Mouse (Mus musculus) gonadal fat pad, adult 2 months (tissue): ENCODE data around the gene Chil5. TPM values are rescaled to one million over a fixed set of nuclear protein-coding genes. Genes with fewer than 3 reads are reported as not detected.
"Not testable (repeated sequence)": the region's sequence is repeated elsewhere in the genome, so short reads cannot be mapped to it uniquely, and the experiment has no call there.

Experiments used
- DNase-seq: peaks from one replicate; pipeline ENCODE4 v3.0.0-alpha.2; 2012; ENCODE audit warnings: low read depth
- polyA plus RNA-seq: library from polyadenylated mRNA; depleted of rRNA; stranded (reverse); fragments of >200 nt; gene quantifications from 2 replicates; pipeline ENCODE4 v1.2.3, GENCODE M21; 2012; rRNA removed

Chil5 gene
- 0.27 TPM in 1 of 2 replicates, not detected in the other for polyA plus RNA-seq

DNA sequence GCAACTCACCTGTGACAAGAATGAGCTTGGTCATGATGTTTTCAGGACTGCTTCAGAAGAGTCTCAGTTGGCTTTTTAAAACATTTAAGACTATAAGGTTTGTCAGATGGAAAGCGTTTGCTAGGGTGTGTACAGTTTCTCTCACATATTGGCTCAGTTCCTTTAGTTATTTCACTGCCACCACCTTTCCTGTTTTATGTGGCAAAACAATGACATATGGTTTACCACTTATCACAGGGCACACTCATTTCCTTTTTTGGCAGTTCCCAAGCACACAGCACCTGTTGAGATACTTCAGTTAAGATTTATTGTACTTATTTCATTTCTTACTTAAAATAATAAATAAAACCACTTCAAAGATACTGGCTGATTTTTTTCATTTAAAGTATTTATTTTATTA, at the start of gene Chil5:
Gene Chil5 (minus strand): TSS at position 34 of the 400 bp plus-strand sequence.
- no peak for DNase-seq

GRCm38 (mm10) chr3:106074824-106075223, 42.2 kb upstream of the Chil5 start:
- no peak for DNase-seq

DNA sequence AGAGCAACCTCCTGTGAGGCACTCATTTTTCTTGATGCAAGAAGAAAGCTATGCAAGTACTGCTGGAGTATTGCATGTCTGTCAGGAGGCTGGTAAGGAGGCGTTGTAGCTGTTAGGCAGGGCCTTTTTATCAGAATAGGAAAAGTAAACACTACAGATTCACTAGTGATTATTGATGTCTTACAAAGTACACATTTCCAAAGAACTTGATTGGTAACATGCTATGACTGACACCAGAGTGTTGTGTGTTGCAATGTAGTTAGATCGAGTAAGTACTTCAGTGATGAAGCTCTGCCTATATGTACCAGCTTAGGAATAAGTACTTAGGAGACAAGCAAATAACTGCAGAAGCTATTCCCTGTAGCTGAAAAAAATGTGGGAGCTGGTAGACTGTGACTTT, 38.4 kb upstream of the Chil5 start:
- no peak for DNase-seq

DNA sequence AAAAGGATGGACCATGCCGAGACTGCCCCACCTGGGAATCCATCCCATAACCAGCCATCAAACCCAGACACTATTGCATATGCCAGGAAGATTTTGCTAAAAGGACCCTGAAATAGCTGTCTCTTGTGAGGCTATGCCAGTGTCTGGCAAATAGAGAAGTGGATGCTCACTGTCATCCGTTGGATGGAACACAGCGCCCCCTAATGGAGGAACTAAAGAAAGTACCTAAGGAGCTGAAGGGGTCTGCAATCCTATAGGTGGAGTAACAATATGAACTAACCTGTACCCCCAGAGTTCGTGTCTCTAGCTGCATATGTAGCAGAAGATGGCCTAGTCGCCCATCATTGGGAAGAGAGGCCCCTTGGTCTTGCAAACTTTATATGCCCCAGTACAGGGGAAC, 35.1 kb upstream of the Chil5 start:
- not testable (repeated sequence) for DNase-seq

- no peak for DNase-seq
These were observed 25.4 kb upstream of the Chil5 start for GRCm38 (mm10) chr3:106057966-106058365.

DNA sequence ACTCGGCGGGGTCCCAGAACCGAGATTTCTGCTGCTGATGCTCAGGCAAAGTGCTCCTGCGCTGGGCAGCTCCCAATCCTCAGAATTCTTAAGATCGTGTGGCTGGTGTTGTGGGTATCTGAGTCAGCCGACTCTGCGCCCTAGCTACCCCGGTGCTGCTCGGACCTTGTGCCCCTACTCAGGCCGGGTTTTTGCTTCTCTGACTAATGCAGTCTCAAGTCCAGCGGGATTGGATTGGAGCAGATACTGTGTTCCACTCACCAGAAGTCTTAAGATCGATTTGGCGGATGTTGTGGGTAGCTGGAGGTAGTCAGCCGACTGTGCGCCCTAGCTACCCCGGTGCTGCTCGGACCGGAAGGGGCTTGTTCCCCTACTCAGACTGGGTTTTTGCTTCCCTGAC, 19.3 kb upstream of the Chil5 start:
- no peak for DNase-seq

DNA sequence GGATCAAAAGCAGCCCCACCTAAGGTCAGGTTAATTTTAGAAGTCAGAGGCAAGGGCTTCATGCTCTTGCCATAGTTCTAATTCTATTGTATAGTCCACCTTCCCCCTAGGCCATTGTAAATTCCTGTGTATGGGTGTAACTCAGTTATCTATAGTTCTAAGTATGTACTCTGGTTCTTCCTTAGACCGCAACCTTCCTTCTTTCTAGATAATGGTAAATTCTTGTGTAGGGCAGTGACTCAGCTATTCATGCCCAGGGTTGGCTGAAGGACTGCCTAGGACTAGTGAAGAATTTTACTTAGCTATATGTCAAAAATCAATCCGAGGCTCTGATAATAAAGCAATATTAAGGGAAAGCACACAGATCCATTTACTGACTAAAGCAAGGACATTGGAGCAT, 7.7 kb upstream of the Chil5 start:
- DNase-seq = no peak

- DNase-seq = no peak
These were observed 8.5 kb downstream of the Chil5 start for GRCm38 (mm10) chr3:106024135-106024534.

- DNase-seq = no peak
These were observed 10.8 kb downstream of the Chil5 start for GRCm38 (mm10) chr3:106021840-106022239.

DNA sequence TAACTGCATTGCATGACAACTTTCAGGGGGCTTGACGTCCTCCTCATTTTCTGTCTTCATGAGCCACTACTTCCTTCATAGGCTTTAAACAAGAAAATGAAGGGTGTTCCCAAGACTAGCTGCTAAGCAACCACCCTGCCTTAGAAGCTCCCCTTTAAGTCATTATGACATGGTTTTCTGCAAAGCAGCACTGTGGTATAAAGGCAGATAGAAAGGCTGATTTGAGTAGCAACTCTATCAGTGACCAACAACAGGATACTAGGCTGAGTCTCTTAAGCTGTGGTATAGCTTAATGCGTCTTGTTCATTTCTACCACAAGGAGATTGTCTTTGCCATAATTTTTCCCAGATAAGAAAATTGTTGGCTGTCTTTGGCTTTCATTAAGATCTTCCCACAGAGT, 18.1 kb downstream of the Chil5 start, which contains the start of gene Pifo:
Gene Pifo (minus strand): TSS at position 101 of the 400 bp plus-strand sequence.
- DNase-seq = no peak

- DNase-seq = not testable (repeated sequence)
These were observed 29.3 kb downstream of the Chil5 start for GRCm38 (mm10) chr3:106003360-106003759.

DNA sequence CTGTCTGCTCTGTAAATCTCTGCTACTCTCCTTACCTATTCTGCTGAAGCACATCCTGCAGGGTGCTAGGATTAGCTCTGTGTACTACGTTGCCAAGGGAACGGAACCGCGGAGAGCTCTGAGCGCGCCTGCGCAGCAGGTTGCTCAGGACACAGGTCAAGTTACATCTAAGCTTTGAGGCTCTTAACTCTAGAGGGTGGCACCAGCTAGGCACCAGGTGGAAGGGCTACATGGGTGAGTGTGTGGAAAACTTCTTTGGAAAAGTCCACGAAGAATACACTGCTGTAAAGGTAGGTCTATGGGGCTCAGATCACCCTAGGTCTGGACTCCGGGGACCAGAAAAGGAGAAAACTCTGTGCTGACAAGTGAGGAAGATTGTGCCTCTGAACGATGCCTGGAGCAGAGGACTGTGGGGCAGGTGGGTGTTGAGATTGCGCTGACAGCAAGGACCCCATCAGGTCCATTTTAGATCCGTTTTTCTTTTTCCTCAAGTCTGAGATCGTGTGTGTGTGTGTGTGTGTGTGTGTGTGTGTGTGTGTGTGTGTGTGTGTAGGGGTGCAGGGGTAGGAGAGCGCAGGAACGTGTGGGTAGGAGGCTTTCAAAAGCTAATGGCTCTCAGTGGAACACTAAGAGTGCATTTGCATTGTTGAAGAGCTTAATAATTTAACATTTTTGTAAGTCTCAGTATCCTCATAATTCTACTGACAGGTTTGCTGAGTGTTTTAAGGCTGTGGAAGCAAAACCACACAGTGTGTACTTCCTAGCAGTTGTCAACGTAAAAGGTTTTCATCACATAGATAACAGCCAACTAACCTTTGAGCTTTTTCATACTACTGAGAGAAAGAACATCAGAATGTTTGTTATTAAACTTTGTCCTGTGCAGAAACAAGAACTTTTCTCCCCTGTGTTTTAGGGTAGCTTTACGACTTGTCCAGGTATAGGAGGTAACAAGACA, 30.9 kb downstream of the Chil5 start:
- DNase-seq = no peak

GRCm38 (mm10) chr3:106000707-106001375, 31.8 kb downstream of the Chil5 start:
- no peak for DNase-seq

DNA sequence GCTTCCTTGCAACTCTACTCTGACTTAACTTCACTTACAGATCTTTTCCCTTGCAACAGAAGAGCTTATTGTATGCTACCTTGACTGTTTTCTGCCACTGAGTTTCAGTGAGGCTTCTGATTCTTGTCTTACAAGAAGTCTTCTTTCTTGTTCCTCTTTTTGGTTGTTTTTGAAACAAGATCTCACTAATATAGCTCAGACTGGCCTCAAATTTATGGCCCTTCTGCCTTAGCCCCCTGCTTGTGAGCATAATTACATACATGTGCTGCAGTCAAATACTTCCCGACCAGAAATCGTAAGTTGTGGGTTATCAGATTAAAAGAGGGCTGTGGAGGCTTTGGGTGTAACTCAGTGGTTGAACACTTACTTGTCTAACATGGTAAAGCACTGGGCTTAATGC, 37.9 kb downstream of the Chil5 start:
- DNase-seq = no peak

DNA sequence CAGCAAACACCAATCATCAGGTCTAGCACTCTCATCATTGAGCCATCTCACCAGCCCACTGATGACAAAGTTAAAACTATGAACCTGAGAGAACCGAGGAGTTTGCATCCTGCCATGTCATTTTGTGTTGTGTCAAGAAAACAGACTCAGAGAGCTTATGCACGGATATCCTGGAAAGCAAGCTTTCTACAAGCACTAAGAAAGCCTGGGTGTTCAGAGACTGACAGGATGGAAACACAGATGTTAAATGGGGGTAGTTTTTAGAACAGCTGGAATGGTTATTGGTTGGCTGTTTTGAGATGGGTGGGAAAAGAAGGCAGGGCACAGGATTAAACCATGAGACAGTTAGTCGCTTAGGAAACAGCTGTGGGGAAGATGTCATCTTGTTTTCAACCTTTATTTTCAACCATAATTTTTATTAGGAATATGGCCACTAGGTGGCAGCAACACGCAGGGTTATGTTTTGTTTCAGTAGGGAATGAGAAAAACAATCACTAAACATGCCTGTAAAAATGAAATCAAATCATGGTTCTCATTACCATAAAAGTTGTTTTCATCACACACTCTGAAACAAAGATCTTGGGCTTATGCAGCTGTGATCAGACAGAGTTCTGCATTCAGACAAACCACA, 40.8 kb downstream of the Chil5 start:
- no peak for DNase-seq

GRCm38 (mm10) chr3:105989611-105990010, 43.0 kb downstream of the Chil5 start:
- DNase-seq = not testable (repeated sequence)

- no peak for DNase-seq
These were observed 58.4 kb downstream of the Chil5 start for GRCm38 (mm10) chr3:105974174-105974573.

DNA sequence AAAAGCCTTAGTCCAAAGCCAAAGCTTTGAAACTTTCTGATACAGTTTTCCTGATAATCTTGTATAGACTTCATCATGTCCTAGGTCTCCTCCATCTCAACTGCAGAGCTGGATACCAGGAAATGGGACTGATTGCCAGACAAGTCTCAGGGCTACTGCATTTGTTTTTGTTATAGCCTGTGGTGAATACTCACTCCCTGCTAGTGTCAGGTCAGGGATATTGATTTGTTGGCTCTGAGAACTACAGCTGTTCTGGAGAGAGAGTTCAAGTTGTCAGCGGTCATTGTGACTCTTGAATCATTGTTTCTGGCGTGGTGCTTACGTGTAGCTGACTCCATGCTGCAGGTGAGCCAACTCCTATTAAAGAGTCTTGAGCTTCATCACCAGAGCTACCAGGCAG, 59.2 kb downstream of the Chil5 start, which contains the start of gene Ovgp1:
Gene Ovgp1 (plus strand): TSS at position 301 of the 400 bp plus-strand sequence.
- DNase-seq = no peak

DNA sequence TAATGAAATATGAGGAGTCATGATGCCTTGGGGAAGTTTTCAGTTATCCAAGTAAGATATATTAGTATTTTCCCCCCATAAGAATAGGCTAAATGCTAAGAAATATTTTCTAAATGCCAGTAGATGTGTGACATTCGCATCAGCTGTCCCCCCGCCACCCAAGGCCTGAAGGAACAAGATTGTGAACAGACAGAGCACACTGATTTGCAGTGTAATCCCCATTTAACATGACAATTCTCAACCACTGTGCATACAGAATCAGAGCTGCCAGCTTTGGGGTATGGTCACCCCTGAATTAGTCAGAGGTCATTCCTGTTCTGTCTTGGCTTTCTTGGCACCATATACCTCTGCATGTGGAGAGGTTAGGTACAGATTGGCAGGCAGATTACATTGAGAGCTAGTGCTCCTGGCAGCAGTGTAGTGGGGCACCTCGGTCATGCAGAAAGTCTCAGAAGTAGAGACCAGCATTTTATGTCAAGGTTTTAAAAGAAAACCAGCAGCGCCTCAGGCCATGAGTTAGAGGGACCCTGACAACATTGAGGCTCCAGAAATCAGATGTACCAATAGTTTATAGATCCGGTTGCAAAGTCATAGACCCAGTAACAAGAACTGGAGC, 60.7 kb downstream of the Chil5 start:
- no peak for DNase-seq
